Mouse (Mus musculus) hindbrain, postnatal 0 days (tissue): ENCODE data around the gene Fam126b. TPM values are rescaled to one million over a fixed set of nuclear protein-coding genes. Genes with fewer than 3 reads are reported as not detected.

Experiments
- ATAC-seq: fragments of 200-750 bp; cut with Nextera tagmentation; 2 replicates; pipeline ENCODE4 v1.8.0; 2017; ENCODE audit warnings: mild to moderate bottlenecking, moderate TSS enrichment, moderate library complexity
- DNase-seq: peaks from one replicate; pipeline ENCODE4 v3.0.0-alpha.2; 2015; ENCODE audit warnings: low spot score
- H3K27ac ChIP-seq: fragments of 300-500 bp; sonication (generic); 2 replicates; pipeline ENCODE4 v1.5.1; 2014; ENCODE audit warnings: mild to moderate bottlenecking
- H3K27me3 ChIP-seq: fragments of 300-500 bp; sonication (generic); 2 replicates; pipeline ENCODE4 v1.6.1; 2014; ENCODE audit warnings: low read length, mixed read lengths; ENCODE audit not compliant: insufficient read depth
- H3K36me3 ChIP-seq: fragments of 300-500 bp; sonication (generic); 2 replicates; pipeline ENCODE4 v1.6.1; 2014; ENCODE audit warnings: low read length, mixed read lengths; ENCODE audit not compliant: insufficient read depth
- H3K4me1 ChIP-seq: fragments of 300-500 bp; sonication (generic); 2 replicates; pipeline ENCODE4 v1.6.1; 2014; ENCODE audit warnings: antibody characterized with exemption, low read length, mixed read lengths; ENCODE audit not compliant: insufficient read depth
- H3K4me2 ChIP-seq: fragments of 300-500 bp; sonication (generic); 2 replicates; pipeline ENCODE4 v1.6.1; 2014; ENCODE audit warnings: low read depth, mild to moderate bottlenecking, low read length, moderate library complexity, mixed read lengths
- H3K4me3 ChIP-seq: fragments of 300-500 bp; sonication (generic); 2 replicates; pipeline ENCODE4 v1.5.1; 2014; ENCODE audit warnings: low read length
- H3K9ac ChIP-seq: fragments of 300-500 bp; sonication (generic); replicated peaks from 2 replicates; pipeline ENCODE4 v1.6.1; 2014; ENCODE audit warnings: mild to moderate bottlenecking, low read length, moderate library complexity, mixed read lengths
- H3K9me3 ChIP-seq: fragments of 300-500 bp; sonication (generic); 2 replicates; pipeline ENCODE4 v1.6.1; 2016; ENCODE audit warnings: low read length, mixed read lengths
- CTCF ChIP-seq: IDR thresholded peaks from 2 replicates; pipeline ENCODE4 v1.5.1; 2016; ENCODE audit warnings: antibody characterized with exemption, control low read depth, low read depth
- WGBS: fragments of 180-500 bp; shearing (Covaris S2); extraction: QIAGEN DNeasy Blood & Tissue Kit; methylation state at CpG from one replicate; pipeline ENCODE4 v1.1.7; 2014; 5-methylcytosine and 5-hydroxymethylcytosine counted together
- polyA plus RNA-seq: library from polyadenylated mRNA; unstranded; fragments of >200 nt; fragmentation: Nextera tagmentation; extraction: Ambion mirVana; gene quantifications from 2 replicates; pipeline ENCODE4 v1.2.1, GENCODE M21; 2015
- total RNA-seq: library from RNA; depleted of rRNA; stranded (reverse); fragments of >200 nt; gene quantifications from 2 replicates; pipeline ENCODE4 v1.2.3, GENCODE M21; 2014

The Fam126b gene
- total and polyA plus RNA-seq, 2 experiments from 2014 or later, result 11.1 to 16.3 TPM

DNA sequence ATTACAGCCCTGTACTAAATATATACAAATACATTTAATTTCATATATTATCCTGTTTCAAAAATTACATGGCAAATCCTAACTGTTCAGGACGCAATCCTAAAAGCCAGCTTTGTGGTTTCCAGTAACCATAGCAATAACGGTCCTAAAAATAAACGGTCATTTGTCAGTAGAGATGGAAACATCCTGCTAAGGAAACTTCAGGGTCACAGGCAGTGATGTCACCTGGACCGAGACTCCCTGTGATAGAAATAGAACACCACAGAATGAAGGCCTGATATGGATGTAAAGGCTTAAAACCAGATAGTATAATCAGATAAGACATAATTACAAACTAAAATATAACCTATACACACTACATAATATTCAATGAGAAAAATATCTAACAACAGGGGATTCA, 17.6 kb upstream of the Fam126b start:
- no peak overlapping the region for H3K4me2 ChIP-seq
- no peaks in the 10 kb centered on the region for H3K9me3 ChIP-seq
- H3K9ac ChIP-seq, result no peak overlapping the region
- no peak overlapping the region for H3K27ac ChIP-seq
- H3K27me3 ChIP-seq, result no peaks in the 10 kb centered on the region
- no peaks in the 10 kb centered on the region for H3K36me3 ChIP-seq
- no peak overlapping the region for H3K4me3 ChIP-seq
- H3K4me1 ChIP-seq, result no peaks in the 10 kb centered on the region
- no peak for TF ChIP-seq CTCF
- 81% methylated on average over 4 of the region's 4 CpGs for WGBS
- DNase-seq (no peak), ATAC-seq (no peak)

DNA sequence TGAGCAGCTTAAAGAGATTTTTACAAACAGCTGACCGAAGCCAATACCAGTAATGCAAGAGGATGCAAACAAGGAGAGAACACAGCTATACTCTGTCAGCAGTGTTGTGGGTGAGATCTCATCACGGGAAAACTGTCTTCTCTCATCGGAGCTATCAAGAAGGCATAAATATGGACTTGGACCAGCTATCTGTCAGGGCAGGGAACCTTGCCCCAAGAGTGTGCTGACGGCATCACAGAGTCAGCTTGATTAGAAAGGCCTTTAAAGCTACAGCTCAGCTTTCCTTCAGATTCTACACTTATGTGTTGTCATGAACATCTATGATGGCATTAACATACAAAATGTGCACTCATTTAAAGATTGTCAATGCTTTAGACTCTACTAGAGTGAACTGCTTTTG, 16.6 kb upstream of the Fam126b start:
- DNase-seq (no peak), ATAC-seq (no peak)
- no peaks in the 10 kb centered on the region for H3K9me3 ChIP-seq
- H3K36me3 ChIP-seq, result no peaks in the 10 kb centered on the region
- no peaks in the 10 kb centered on the region for H3K27me3 ChIP-seq
- H3K4me1 ChIP-seq, result no peaks in the 10 kb centered on the region
- WGBS, result 86% methylated on average over 4 of the region's 4 CpGs
- H3K27ac ChIP-seq, result no peak overlapping the region
- no peak overlapping the region for H3K4me3 ChIP-seq
- no peak overlapping the region for H3K4me2 ChIP-seq
- no peak for TF ChIP-seq CTCF
- no peak overlapping the region for H3K9ac ChIP-seq

DNA sequence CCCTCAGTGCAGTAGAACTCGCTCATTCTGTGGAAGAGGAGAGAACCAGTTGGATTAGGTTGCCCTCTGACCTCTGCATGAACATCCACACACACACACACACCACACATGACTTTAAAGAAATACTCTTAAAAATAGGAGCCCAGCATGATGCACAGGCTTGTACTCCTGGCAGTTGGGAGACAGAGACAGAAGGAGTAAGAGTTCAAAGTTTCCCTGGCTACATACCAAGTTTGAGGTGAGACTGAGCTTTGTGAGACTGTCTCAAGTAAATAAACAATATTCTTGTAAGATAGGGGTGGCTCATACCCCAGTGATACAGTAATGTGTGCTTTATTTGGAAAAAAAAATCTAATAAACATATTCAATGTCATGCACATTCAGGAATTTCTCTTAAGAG, 1.4 kb upstream of the Fam126b start:
- Histone ChIP-seq H3K4me1 (peaks cover 6% of the 10 kb centered on the region), H3K4me2 (peak overlapping the region; percentile 86), H3K9ac (no peak overlapping the region), H3K9me3 (no peaks in the 10 kb centered on the region), H3K27ac (no peak overlapping the region), H3K27me3 (no peaks in the 10 kb centered on the region), H3K4me3 (no peak overlapping the region), H3K36me3 (no peaks in the 10 kb centered on the region)
- WGBS, result 95% methylated on average over 1 of the region's 1 CpGs
- ATAC-seq (no peak), DNase-seq (no peak)
- TF ChIP-seq CTCF, result no peak

DNA sequence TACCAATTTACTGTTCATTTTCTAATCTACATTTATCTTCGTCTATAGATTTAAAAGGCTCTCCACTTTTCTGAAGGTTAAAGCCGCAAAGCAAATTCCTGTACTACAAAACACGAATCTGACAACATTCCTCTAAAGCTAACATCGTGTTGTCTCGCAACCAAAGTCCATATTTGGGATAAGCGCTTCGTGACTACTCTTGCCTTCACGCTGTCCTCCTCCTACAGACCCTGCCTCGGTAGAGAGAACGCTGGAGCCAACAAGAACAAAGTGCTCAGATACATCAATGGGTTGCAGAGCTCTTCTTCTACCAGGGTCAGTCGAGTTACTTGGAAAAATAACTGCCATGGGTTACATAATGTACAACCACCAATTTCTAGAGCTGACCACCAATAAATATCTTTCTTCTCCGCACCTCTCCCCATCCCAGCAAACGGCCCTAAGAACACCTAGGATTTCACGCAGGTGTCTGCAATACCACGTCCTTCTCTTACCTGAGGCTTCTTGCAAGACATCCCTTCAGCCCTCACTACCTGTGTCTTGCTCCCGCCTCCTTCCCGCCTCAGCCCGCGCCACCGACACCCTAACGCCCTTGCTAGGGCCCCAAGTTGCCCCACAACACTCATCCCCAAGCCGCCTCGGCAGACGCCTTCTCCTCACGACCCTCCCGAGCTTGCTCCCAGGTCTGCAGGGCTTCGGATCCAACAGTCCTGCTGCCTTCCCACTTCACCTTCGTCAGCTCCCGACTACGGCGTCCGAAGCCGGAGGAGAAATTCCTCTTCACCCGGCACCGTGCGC, 551 bp downstream of the Fam126b start:
- H3K36me3 ChIP-seq, result no peaks in the 10 kb centered on the region
- no peaks in the 10 kb centered on the region for H3K27me3 ChIP-seq
- no peak for TF ChIP-seq CTCF
- peak overlapping the region; percentile 48 for H3K4me3 ChIP-seq
- DNase-seq (peak; percentile 5), ATAC-seq (peak; percentile 84)
- WGBS, result 6% methylated on average over 35 of the region's 36 CpGs
- H3K4me1 ChIP-seq, result peaks cover 6% of the 10 kb centered on the region
- peak overlapping the region; percentile 86 for H3K4me2 ChIP-seq
- H3K9ac ChIP-seq, result peak overlapping the region; percentile 63
- H3K9me3 ChIP-seq, result no peaks in the 10 kb centered on the region
- H3K27ac ChIP-seq, result peak overlapping the region; percentile 91

DNA sequence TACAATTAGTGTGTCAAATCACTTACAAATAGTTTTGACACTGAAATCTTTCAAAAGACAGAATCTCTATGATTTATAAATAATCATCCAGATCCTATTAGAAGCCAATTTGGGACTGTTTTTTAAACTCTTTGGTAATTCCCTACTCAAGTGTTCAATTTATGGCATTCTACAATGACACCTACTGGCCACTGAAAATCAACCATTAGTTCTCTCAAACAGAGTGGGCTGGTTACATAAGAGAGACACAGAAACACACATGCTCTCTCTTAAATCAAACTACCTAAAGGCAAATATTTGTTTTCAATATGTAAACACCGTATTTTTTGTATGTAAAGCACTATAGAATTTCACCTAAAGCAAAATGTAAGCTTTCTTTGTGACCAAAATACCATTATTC, 1.9 kb downstream of the Fam126b start:
- DNase-seq (peak; percentile 30), ATAC-seq (no peak)
- Histone ChIP-seq H3K36me3 (no peaks in the 10 kb centered on the region), H3K4me3 (no peak overlapping the region), H3K27me3 (no peaks in the 10 kb centered on the region), H3K4me1 (peaks cover 6% of the 10 kb centered on the region), H3K9me3 (no peaks in the 10 kb centered on the region), H3K9ac (no peak overlapping the region), H3K4me2 (no peak overlapping the region), H3K27ac (no peak overlapping the region)
- WGBS, result 80% methylated on average over 1 of the region's 1 CpGs
- TF ChIP-seq CTCF, result peak; percentile 52

DNA sequence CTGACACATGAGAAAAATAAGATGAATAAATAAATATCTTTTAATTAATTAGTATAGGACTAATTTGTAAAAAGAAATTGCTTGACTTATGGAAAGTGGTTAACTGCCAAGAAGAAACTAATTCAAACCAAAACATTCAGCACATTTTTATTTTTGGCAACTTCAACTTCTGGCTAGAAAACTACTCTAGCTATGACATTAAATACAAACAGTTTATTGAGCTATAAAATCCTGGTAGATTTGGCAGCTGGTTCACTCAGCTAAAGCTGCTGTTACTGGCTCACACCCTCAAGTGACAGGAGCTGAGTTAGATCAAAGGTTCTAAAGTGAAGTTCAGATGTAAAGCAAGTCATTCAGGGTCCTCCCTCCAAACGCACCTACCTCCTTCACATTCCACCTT, 3.5 kb downstream of the Fam126b start:
- Histone ChIP-seq H3K9ac (no peak overlapping the region), H3K27ac (no peak overlapping the region), H3K4me1 (peaks cover 6% of the 10 kb centered on the region), H3K4me3 (no peak overlapping the region), H3K36me3 (no peaks in the 10 kb centered on the region), H3K4me2 (no peak overlapping the region), H3K9me3 (no peaks in the 10 kb centered on the region), H3K27me3 (no peaks in the 10 kb centered on the region)
- 83% methylated on average over 1 of the region's 1 CpGs for WGBS
- DNase-seq, result no peak
- no peak for TF ChIP-seq CTCF
- no peak for ATAC-seq

DNA sequence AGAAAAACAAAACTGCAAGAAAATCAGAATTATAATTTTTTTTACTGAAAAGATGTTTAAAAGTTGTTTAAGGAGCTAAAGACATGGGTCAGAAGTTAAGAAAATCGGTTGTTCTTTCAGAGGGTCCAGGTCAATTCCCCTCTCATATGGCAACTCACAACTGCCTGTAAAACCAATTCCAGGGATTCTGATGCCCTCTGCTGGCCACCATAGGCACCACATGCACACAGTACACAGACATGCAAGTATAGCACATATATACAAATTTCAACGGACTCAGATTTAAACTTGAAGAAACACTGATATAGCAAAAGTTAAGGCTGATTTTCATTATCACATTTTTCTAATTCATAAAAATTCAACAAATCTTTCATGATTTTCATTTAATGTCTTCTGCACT, 6.9 kb downstream of the Fam126b start:
- Histone ChIP-seq H3K4me1 (no peaks in the 10 kb centered on the region), H3K36me3 (no peaks in the 10 kb centered on the region), H3K27ac (no peak overlapping the region), H3K9ac (no peak overlapping the region), H3K9me3 (no peaks in the 10 kb centered on the region), H3K4me3 (no peak overlapping the region), H3K4me2 (no peak overlapping the region), H3K27me3 (no peaks in the 10 kb centered on the region)
- no peak for ATAC-seq
- peak; percentile 33 for DNase-seq
- peak; percentile 64 for TF ChIP-seq CTCF
- 93% methylated on average over 2 of the region's 2 CpGs for WGBS
